Mouse (Mus musculus): ENCODE data around the gene Erlec1.

- TF ChIP-seq CTCF (IDR thresholded peaks at IDR 0.05; ENCODE audit: insufficient read depth, low read depth, low read length) (no peak), POLR2A (IDR thresholded peaks at IDR 0.05; ENCODE audit: insufficient read depth, low read depth, low read length) (no peak)
Observed at GRCm38 (mm10) chr11:30952829-30953228, 1.3 kb downstream of the Erlec1 start.

All from olfactory bulb, adult 2 months (tissue).